Mouse (Mus musculus): ENCODE data around the gene Psenen. TPM values are rescaled to one million over a fixed set of nuclear protein-coding genes. Genes with fewer than 3 reads are reported as not detected.
A peak's percentile ranks its signal among the peaks of the same experiment; 100 is the strongest.

The Psenen gene
- polyA plus RNA-seq, 1 experiment from 2014 or later: 190 TPM

DNA sequence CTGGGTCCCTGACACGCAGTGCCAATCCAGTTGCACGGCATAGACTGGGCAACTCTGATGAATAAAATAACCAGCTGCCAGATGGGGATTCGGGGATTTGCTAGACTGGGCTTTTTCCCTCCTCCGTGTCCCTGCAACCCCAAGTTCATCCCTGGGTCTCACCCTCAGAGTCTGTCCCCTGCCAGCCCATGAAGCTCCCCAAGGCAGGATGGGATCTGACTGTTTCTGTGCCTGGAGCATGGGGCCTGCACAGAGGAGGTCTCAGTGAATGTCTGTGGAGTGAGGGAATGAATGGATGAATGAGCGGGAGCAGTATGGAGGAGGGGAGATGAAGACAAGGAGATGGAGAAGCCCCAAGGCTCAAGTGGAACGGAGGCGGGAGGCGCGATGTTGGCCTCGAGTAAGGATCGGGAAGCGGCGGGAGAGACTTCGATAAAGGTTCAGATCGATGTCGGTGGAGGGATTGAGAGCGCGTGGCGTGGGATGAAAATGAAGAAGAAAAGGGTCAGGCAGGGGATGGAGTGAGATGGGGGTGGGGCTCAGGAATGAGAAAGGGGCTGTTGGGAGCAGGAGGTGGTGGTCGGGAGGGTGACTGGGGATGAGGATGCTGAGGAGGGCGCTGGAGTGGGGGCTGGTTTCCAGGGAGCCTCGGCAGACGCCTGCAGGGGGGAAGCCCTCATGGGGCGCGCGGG, 29.3 kb downstream of the Psenen start:
- peak; percentile 20 for DNase-seq (ENCODE audit: low spot score)
- 0 out of 2 replicates have a peak overlapping the region, but pooled peaks have one; percentile 22 for H3K27ac ChIP-seq
- no peak for ATAC-seq (replicated peaks; ENCODE audit: low FRiP score, low read depth)

DNA sequence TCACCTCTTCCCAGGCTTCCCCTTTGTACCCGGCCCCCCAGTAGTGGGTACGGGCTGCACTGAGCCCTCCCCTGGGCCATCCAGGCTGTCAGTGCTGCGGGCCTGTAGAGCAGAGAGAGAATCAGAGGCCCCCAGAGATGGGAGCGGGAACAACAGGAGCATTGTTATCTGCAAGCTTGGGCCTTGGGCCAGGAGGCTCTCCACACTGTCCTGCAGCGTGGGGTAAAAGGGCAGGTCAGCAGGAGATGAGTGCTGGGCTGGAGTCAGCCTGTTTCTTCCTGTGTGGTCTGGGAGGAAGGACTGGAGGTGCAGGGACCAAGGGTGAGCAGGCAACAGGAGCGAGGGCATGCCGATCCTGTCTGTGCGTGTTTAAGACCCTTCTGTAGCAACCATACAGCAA, 30.5 kb downstream of the Psenen start:
- H3K9me3 ChIP-seq (replicated peaks; ENCODE audit: low read length): no peaks in the 10 kb centered on the region
- TF ChIP-seq CTCF (IDR thresholded peaks at IDR 0.05; ENCODE audit: low read depth): no peak
- no peaks in the 10 kb centered on the region for H3K27me3 ChIP-seq (ENCODE audit: insufficient read depth, low read length)
- 32% methylated on average over 8 of the region's 8 CpGs for WGBS
- DNase-seq (ENCODE audit: low spot score) (peak; percentile 41), ATAC-seq (replicated peaks; ENCODE audit: low FRiP score, low read depth) (peak; percentile 45; the same call in 1 of the 2 replicates)
- H3K27ac ChIP-seq: no peak overlapping the region
- no peak overlapping the region for H3K4me2 ChIP-seq (ENCODE audit: low read length)
- no peak overlapping the region for H3K9ac ChIP-seq (ENCODE audit: low read depth, low read length)
- H3K4me1 ChIP-seq (replicated peaks; ENCODE audit: insufficient read depth, low read length): peaks cover 7% of the 10 kb centered on the region; the same call in 1 of the 2 replicates
- H3K36me3 ChIP-seq (ENCODE audit: insufficient read depth, low read length): peaks cover 19% of the 10 kb centered on the region; the same call in 1 of the 2 replicates
- no peak overlapping the region for H3K4me3 ChIP-seq (replicated peaks; ENCODE audit: low read depth, low read length)

More for the DNA sequence above, 29.3 kb downstream of the Psenen start:
- Histone ChIP-seq H3K9ac (ENCODE audit: low read depth, low read length) (peak overlapping the region; percentile 71), H3K9me3 (replicated peaks; ENCODE audit: low read length) (no peaks in the 10 kb centered on the region), H3K4me3 (replicated peaks; ENCODE audit: low read depth, low read length) (peak overlapping the region; percentile 74), H3K4me1 (replicated peaks; ENCODE audit: insufficient read depth, low read length) (peaks cover 7% of the 10 kb centered on the region; the same call in 1 of the 2 replicates), H3K27me3 (ENCODE audit: insufficient read depth, low read length) (no peaks in the 10 kb centered on the region), H3K36me3 (ENCODE audit: insufficient read depth, low read length) (peaks cover 9% of the 10 kb centered on the region; the same call in 1 of the 2 replicates), H3K4me2 (ENCODE audit: low read length) (peak overlapping the region; percentile 94)
- no peak for TF ChIP-seq CTCF (IDR thresholded peaks at IDR 0.05; ENCODE audit: low read depth)
- WGBS: 8% methylated on average over 25 of the region's 26 CpGs

DNA sequence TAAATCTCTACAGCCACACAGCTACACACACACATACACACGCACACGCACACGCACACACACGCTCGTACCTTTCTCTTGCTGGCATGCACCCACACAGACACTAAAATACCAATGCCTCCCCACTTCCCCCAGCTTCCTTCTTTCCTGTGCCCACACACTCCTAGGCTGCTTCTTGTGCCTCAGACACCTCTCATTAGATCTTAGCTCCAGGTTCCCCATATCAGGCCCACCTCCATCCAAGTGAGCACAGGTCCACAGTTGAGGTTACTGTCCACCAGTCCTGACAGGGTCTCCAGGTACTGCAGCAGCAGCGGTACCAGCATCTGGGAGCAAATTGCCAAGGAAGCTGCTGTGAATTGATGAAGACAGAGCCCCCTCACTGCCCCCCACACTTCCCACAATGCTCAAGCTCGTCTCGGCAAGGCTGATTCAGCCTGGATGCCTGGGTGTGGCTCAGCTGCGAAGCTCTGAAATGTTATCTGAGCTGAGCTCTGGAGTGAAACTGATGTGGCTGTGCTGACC, 32.1 kb downstream of the Psenen start:
- Histone ChIP-seq H3K4me3 (replicated peaks; ENCODE audit: low read depth, low read length) (no peak overlapping the region), H3K4me1 (replicated peaks; ENCODE audit: insufficient read depth, low read length) (peaks cover 13% of the 10 kb centered on the region; the same call in 1 of the 2 replicates), H3K9me3 (replicated peaks; ENCODE audit: low read length) (no peaks in the 10 kb centered on the region), H3K9ac (ENCODE audit: low read depth, low read length) (no peak overlapping the region), H3K27ac (no peak overlapping the region), H3K4me2 (ENCODE audit: low read length) (no peak overlapping the region), H3K36me3 (ENCODE audit: insufficient read depth, low read length) (peaks cover 21% of the 10 kb centered on the region; the same call in 1 of the 2 replicates), H3K27me3 (ENCODE audit: insufficient read depth, low read length) (no peaks in the 10 kb centered on the region)
- ATAC-seq (replicated peaks; ENCODE audit: low FRiP score, low read depth) (no peak), DNase-seq (ENCODE audit: low spot score) (no peak)
- TF ChIP-seq CTCF (IDR thresholded peaks at IDR 0.05; ENCODE audit: low read depth): no peak
- 79% methylated on average over 9 of the region's 9 CpGs for WGBS

DNA sequence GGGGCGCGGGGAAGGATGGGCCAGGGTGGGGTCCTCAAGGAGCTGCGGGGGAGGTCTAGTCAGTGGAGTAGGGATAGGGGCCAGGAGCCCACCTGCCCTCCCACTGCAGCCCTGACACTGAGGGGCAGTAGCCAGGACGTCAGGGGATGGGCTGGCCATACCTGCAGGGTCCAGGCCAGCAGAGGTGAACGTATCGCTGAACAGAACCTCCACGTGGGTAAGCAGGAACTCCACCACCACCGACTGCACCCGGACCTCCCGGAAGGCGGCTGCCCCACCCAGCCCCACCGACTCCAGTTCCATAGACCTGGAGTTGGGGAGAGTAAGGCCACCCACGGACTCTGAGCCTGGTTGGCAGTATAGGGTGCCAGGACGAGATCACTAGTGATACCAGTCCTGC, 36.4 kb downstream of the Psenen start:
- ATAC-seq (replicated peaks; ENCODE audit: low FRiP score, low read depth): peak; percentile 19; the same call in 1 of the 2 replicates
- no peak overlapping the region for H3K4me3 ChIP-seq (replicated peaks; ENCODE audit: low read depth, low read length)
- peaks cover 36% of the 10 kb centered on the region for H3K36me3 ChIP-seq (ENCODE audit: insufficient read depth, low read length)
- no peak overlapping the region; the same call in 1 of the 2 replicates for H3K4me2 ChIP-seq (ENCODE audit: low read length)
- H3K9ac ChIP-seq (ENCODE audit: low read depth, low read length): peak overlapping the region; percentile 46; the same call in 1 of the 2 replicates
- no peak overlapping the region for H3K27ac ChIP-seq
- no peaks in the 10 kb centered on the region for H3K27me3 ChIP-seq (ENCODE audit: insufficient read depth, low read length)
- no peak for TF ChIP-seq CTCF (IDR thresholded peaks at IDR 0.05; ENCODE audit: low read depth)
- WGBS: 67% methylated on average over 14 of the region's 14 CpGs
- H3K4me1 ChIP-seq (replicated peaks; ENCODE audit: insufficient read depth, low read length): peaks cover 15% of the 10 kb centered on the region; the same call in 1 of the 2 replicates
- DNase-seq (ENCODE audit: low spot score): no peak
- no peaks in the 10 kb centered on the region for H3K9me3 ChIP-seq (replicated peaks; ENCODE audit: low read length)

DNA sequence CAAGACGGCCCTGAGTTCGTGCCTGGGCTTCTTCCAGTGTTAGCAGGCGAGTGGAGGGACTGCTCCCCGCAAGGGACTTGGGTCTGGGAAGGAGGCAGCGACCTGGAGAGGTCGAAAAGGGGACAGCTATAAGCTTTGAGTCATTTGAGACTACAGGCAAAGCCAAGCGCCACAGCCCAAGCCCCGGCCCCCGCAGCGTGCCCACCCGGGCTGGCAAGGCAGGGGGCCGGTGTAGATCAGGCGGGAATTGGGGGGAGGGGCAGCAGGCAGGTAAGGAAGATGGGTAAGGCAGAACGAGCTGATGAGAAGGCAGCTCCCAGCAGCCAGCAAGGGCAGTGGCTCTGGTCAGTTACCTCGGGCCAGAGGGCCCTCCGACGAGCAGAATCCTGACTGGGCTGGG, 37.0 kb downstream of the Psenen start:
- Histone ChIP-seq H3K27me3 (ENCODE audit: insufficient read depth, low read length) (no peaks in the 10 kb centered on the region), H3K9me3 (replicated peaks; ENCODE audit: low read length) (no peaks in the 10 kb centered on the region), H3K4me3 (replicated peaks; ENCODE audit: low read depth, low read length) (no peak overlapping the region), H3K4me1 (replicated peaks; ENCODE audit: insufficient read depth, low read length) (peaks cover 15% of the 10 kb centered on the region; the same call in 1 of the 2 replicates), H3K27ac (peak overlapping the region; percentile 51; the same call in 1 of the 2 replicates), H3K36me3 (ENCODE audit: insufficient read depth, low read length) (peaks cover 36% of the 10 kb centered on the region), H3K4me2 (ENCODE audit: low read length) (peak overlapping the region; percentile 36), H3K9ac (ENCODE audit: low read depth, low read length) (peak overlapping the region; percentile 46; the same call in 1 of the 2 replicates)
- WGBS: 18% methylated on average over 17 of the region's 17 CpGs
- DNase-seq (ENCODE audit: low spot score): no peak
- 0 out of 2 replicates have a peak, but pooled peaks have one; percentile 11 for ATAC-seq (replicated peaks; ENCODE audit: low FRiP score, low read depth)
- no peak for TF ChIP-seq CTCF (IDR thresholded peaks at IDR 0.05; ENCODE audit: low read depth)

DNA sequence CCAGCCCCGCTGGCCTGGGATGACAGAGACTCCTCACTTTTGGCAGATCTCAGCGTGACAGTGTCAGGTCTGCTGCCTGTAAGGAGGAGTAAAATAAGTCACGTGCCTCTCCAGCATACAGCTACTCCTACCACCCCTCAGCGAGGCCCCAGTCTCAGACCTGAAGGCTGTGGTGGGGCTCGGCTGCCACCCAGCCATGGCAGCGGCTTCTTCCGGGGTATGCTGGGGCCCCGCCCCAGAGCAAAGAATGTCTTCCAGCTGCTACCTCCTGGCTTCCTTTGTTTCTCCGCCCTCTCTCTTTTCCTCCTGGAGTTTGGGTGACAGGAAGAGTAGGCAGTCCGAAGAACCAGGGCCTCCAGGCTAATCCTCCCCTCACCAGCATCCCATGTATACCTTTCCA, 37.5 kb downstream of the Psenen start:
- H3K4me3 ChIP-seq (replicated peaks; ENCODE audit: low read depth, low read length): no peak overlapping the region
- DNase-seq (ENCODE audit: low spot score) (peak; percentile 56), ATAC-seq (replicated peaks; ENCODE audit: low FRiP score, low read depth) (peak; percentile 27; the same call in 1 of the 2 replicates)
- no peak for TF ChIP-seq CTCF (IDR thresholded peaks at IDR 0.05; ENCODE audit: low read depth)
- H3K4me2 ChIP-seq (ENCODE audit: low read length): peak overlapping the region; percentile 36
- H3K9me3 ChIP-seq (replicated peaks; ENCODE audit: low read length): no peaks in the 10 kb centered on the region
- peak overlapping the region; percentile 46; the same call in 1 of the 2 replicates for H3K9ac ChIP-seq (ENCODE audit: low read depth, low read length)
- H3K4me1 ChIP-seq (replicated peaks; ENCODE audit: insufficient read depth, low read length): peaks cover 15% of the 10 kb centered on the region; the same call in 1 of the 2 replicates
- H3K27me3 ChIP-seq (ENCODE audit: insufficient read depth, low read length): no peaks in the 10 kb centered on the region
- H3K27ac ChIP-seq: peak overlapping the region; percentile 51; the same call in 1 of the 2 replicates
- peaks cover 36% of the 10 kb centered on the region for H3K36me3 ChIP-seq (ENCODE audit: insufficient read depth, low read length)
- 20% methylated on average over 10 of the region's 10 CpGs for WGBS

Measured in kidney, postnatal 0 days (tissue).